Mouse (Mus musculus): ENCODE results near the gene Irf2bp2.

DNA sequence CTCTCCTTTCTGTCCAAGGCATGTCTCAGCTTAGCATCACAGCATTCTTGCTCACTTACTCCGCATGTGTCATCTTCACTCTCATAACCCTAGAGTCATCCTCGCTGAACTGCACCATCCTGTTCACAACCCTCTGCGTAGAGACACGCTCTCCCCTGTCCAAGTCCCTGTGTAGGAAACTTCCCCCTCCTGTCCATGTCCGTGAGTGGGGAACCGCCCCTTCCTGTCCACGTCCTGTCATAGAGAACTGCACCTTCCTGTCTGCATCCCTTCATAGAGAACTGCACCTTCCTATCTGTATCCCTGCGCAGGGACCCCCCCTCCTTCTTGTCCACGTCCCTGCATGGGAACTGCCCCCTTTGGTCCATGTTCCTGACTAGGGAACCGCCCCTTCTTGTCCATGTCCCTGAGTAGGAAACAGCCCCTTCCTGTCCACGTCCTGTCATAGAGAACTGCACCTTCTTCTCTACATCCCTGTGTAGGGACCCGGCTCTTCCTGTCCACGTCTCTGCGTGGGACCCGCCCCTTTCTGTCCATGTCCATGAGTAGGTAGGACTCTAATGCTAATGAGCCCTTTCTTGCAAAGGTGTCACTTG is 22.6 kb downstream of the Irf2bp2 start:
- TF ChIP-seq CTCF (conservative IDR thresholded peaks at IDR 0.05; ENCODE audit: insufficient read depth, insufficient read length, low read depth, low read length) = no peak
- TF ChIP-seq POLR2A (IDR thresholded peaks at IDR 0.05; ENCODE audit: low read depth, low read length) = no peak
